Mouse (Mus musculus) bone marrow, adult 2 months (tissue): ENCODE data around the gene Gpsm1.

Experiments
- CTCF ChIP-seq: fragments of 200-500 bp; IDR thresholded peaks from 2 replicates; pipeline ENCODE4 v1.5.1; 2011; ENCODE audit warnings: low read length, control low read depth; ENCODE audit not compliant: control insufficient read depth, insufficient read depth
- POLR2A ChIP-seq: fragments of 200-500 bp; IDR thresholded peaks from 2 replicates; pipeline ENCODE4 v1.6.1; 2011; ENCODE audit warnings: low read depth, mild to moderate bottlenecking, control low read depth, low read length, borderline replicate concordance; ENCODE audit not compliant: control insufficient read depth

DNA sequence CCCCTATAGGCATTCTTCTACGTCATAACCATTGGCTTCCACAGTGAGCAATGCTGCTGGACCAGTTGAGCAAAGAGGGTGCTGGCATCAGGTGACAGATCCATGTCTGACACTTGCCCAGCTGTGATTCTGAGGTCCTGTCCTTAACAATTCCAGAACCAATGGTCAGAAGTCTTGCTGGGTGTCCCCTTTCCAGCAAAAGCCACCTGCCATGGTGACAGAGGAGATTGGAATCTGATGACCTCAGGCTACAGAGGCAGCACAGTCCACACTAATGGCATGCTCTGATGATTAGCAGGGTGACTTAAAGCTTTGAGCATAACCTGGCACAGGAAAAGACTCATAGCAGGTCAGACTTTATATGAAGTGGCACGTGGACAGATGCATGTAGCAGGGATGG, 9.8 kb upstream of the Gpsm1 start:
- TF ChIP-seq POLR2A, result no peak
- no peak for TF ChIP-seq CTCF
